In genomic region chr11:84393571-84393970, GRCm38 (mm10) we compare ENCODE assay signal across 23 mouse cellular contexts.
"Had no signal": no experiment of that assay in that cellular context is flagged by ENCODE, and none has a peak within 500 bp of the region (broad histone marks: within the 10 kb centered on the region; RNA-seq: fewer than 3 reads in every experiment).

No protein-coding gene starts in this region.

- ATAC-seq: liver, embryonic 12.5 days; midbrain, embryonic 13.5 days; midbrain, embryonic 16.5 days had no signal

- H3K27ac ChIP-seq: kidney, postnatal 0 days; layer of hippocampus, adult 2 months; limb, embryonic 10.5 days; limb, embryonic 13.5 days; liver, embryonic 12.5 days; liver, embryonic 15.5 days; lung, embryonic 15.5 days; midbrain, embryonic 10.5 days; midbrain, embryonic 13.5 days had no signal

- H3K9ac ChIP-seq: limb, embryonic 13.5 days; liver, embryonic 12.5 days; liver, embryonic 15.5 days; lung, embryonic 15.5 days; midbrain, embryonic 13.5 days had no signal

- DNase-seq: kidney, postnatal 25 days; layer of hippocampus, adult 9-11 months; liver; lung, adult 18-20 months; lung, postnatal 10 days; lung, postnatal 36 days; retina, postnatal 1 day; right cerebral cortex, postnatal 25 days; spleen, adult 18-20 months; thymus, adult 18-20 months; thymus, postnatal 36 days had no signal

- H3K4me3 ChIP-seq: layer of hippocampus, adult 2 months; limb, embryonic 10.5 days; limb, embryonic 13.5 days; liver, embryonic 12.5 days; liver, embryonic 15.5 days; lung, embryonic 15.5 days; megakaryocyte, embryonic 14.5 days; midbrain, embryonic 10.5 days; midbrain, embryonic 13.5 days; myocyte had no signal

- H3K9me3 ChIP-seq: limb, embryonic 10.5 days; limb, embryonic 13.5 days; liver, embryonic 12.5 days; liver, embryonic 15.5 days; lung, embryonic 15.5 days; megakaryocyte, embryonic 14.5 days; midbrain, embryonic 10.5 days; midbrain, embryonic 13.5 days had no signal

- H3K4me2 ChIP-seq: limb, embryonic 13.5 days; liver, embryonic 12.5 days; liver, embryonic 15.5 days; lung, embryonic 15.5 days; midbrain, embryonic 13.5 days had no signal

- H3K27me3 ChIP-seq: limb, embryonic 13.5 days; liver, embryonic 12.5 days; liver, embryonic 15.5 days; lung, embryonic 15.5 days; megakaryocyte, embryonic 14.5 days; midbrain, embryonic 13.5 days had no signal

- H3K4me1 ChIP-seq: limb, embryonic 13.5 days; liver, embryonic 12.5 days; liver, embryonic 15.5 days had no signal
